Mouse (Mus musculus): ENCODE data around the gene Col26a1. TPM values are rescaled to one million over a fixed set of nuclear protein-coding genes. Genes with fewer than 3 reads are reported as not detected.

Col26a1 gene
- total RNA-seq (2021), result 1 to 10 TPM; 2.7 to 2.8 TPM

DNA sequence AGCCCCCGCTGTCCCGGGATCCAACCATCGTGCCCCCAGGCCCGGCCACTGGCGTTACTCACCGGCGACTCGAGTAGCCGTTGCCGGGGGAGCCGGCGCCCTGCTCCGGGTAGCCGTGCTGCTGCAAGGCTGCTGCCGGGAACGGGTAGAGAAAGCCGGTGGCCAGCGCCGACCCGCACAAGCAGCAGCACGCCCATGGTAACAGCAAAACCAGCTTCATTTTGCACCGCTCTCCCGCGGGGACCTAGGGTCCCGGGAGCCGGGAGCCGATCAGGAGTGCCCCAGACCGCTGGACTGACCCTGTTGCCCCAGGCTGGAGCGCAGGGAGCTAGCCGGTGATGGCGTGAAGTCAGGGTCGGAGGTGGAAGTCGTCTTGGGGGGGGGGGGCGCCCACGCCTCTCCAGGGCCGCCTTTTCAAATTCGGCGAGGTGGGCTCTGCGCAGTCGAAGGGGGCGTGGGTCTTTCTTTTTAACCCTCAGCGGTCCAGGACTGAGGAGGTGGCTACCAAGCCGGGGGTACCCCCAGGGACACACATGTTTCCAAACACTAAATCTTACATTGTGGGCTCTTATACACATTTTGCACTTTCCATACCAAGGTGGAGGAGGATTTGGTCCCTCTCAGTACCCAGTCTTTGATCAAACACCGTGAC is at the start of gene Col26a1:
Gene Col26a1, minus strand, starts transcription at position 422 of the 652 bp plus-strand sequence.
- no peak for DNase-seq (ENCODE audit: low spot score)
- intact Hi-C loops (cut with DNase I), result no loop called here

GRCm38 (mm10) chr5:136931896-136932295 is 48.9 kb upstream of the Col26a1 start:
- no peak for DNase-seq (ENCODE audit: low spot score)
- intact Hi-C loops (cut with DNase I), result loop anchor here (10.0 kb wide), 1 partner anchor 173 kb away; no protein-coding TSS in a partner anchor

DNA sequence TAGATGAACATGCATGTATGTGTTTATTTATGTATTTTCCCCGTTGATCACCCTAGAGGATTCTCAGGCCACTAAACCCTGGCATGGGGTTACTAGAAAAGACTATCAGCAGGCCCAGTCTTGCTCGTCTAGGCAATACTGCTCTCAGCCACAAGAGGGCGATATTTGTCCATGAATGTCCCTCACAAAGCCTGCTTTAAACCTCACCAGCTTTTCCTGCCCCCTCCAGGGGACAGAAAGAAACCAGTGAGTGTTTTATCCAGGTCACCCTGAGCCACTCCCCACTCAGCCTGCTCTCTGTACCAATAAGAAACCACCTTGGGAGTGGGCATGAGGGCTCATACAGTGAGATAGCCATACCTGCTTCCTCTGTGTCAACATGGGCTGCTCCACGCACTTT is 46.1 kb upstream of the Col26a1 start:
- intact Hi-C loops (cut with DNase I), result loop anchor here (1.0 kb wide), 1 partner anchor 41 kb away; no protein-coding TSS in a partner anchor
- DNase-seq (ENCODE audit: low spot score), result peak; percentile 33

GRCm38 (mm10) chr5:136923751-136924478 is 40.9 kb upstream of the Col26a1 start:
- intact Hi-C loops (cut with DNase I), result no loop called here
- DNase-seq (ENCODE audit: low spot score), result no peak

DNA sequence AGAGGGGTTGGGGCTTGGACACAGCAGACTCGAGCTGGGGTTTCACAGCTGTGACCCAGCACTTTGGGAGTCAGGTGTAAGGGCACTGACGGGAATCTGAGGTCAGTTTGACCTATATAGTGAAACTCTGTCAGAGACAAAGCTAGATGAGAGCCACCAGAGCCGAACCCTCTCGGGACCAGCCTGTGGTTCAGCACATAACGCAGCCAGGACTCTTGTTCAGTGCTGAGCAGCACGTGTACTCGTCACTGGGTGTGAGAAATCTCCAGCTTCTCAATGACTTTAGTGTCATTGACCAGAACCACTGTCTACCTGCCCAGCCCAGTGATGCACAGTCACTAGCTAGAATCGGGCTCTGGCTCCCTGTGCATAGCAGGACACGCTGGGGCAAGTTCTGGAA is 39.8 kb upstream of the Col26a1 start:
- no peak for DNase-seq (ENCODE audit: low spot score)
- intact Hi-C loops (cut with DNase I), result no loop called here

DNA sequence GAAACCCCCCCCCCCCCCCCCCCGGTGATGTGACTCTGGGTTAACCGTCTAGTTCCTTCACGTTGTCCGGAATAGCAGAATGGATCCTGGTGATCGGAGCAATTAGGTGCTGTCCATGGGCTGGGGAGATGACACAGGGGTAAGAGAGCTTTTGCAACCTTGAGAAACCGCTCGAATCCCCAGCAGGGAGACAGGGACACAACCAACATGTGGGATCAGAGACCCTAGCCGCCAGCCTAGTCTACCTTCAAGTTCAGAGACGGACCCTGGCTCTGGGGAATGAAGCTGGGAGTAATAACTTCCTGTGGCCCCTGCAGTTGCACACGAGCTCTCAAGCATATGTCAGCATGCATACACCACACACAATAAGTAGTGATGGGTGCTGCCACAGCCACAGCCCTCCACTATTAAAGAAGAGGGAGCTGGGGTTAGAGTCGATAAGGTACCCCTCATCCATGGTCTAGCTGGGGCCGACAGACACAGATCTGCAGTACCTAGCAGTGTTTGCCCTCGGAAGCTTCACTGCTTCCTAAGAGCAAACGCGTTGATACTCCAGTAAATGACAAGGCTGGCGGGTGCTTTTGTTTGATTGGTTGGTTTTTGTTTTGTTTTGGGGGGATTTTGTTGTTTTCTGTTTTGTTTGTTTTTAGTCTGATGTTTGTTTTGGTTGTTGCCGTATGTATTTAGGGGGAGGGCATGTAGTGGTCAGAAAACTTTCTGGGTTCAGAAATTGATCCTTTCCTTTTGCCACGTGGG is 36.7 kb upstream of the Col26a1 start:
- no peak for DNase-seq (ENCODE audit: low spot score)
- intact Hi-C loops (cut with DNase I), result no loop called here

DNA sequence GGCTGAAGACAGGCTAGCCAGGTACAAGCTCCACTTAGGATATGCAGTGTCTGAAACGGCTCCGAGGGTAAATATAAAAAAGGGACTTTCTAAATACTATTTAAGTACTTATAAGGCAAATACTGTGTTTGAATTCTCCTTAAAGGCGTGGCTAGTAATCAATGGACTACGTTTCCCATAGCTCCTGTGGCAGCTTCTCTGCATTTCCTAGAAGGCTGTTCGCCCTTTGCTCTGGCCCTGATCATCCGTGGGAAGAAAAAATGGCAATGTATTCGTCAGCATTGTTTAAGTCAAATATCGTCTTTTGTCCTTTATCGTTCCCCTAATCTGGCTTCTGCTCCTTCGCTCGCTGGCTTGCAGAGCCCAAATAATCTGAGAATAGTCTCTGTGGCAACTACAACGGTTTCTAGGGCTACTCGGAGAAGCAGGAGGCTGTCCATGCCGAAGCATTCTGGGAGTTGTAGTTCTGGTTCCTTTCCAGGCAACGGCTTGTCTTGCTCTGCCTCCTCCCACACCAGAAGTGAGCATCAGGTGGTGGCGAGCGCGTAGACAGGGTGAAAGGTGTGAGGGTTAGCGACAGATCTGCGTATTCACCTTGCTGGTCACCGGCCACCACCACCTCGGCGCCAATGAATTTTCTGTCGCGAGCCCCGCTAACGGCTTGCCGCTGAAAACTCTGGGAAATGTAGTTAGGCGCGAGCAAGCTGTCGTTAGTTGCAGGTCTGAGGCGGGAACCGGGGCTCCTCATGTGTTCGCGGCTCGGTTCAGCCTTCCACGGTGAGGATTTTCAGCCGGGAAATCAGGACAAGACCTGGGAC is 35.9 kb upstream of the Col26a1 start:
- intact Hi-C loops (cut with DNase I), result no loop called here
- peak; percentile 59 for DNase-seq (ENCODE audit: low spot score)

DNA sequence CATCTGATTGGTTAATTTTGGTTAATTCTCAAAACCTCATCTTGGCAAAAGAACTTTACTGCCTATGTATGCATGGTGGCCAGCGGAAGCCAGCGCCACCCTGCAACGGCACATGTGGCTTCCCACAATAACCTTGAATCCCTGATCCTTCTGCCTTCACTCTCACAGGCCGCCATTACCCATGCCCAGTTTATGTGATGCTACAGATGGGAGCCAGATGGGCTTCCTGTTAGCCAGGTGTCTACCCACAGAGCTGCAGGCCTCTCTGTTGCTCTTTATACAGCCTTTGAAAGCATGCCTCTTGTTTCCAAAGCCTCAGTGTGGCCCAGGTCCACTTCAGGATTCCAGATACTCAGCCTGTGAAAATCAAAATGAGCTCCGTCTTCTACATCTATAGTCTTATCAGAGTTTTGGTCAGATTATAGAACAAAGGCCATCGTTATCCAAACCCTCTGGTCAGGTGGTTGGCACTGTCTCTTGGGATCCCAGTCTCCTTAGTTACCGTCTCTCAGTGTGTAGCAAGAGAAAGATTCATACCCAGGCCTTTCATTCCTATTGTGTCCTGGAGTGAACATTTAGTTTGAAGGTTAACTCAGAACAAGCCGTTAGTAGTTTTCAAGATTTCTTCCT is 34.7 kb upstream of the Col26a1 start:
- intact Hi-C loops (cut with DNase I), result no loop called here
- DNase-seq (ENCODE audit: low spot score), result no peak

DNA sequence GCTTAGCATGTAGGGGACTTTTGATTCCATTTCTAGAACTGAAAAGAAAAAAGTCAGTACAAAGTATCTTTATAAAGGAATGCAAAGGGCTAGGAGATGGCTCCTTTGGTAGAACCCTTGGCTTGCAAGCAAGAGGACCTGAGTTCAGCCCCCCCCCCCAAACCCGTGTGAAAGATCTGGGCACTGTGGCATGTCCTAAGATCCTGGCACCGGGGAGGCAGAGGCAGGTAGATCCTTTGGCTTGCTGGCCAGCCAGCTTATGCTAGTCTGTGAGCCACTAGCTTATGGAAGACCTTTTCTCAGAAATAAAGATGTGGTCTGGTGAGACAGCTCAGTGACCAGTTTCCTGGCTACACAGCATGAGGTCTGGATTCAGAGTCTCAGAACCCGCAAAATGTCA is 31.2 kb upstream of the Col26a1 start:
- intact Hi-C loops (cut with DNase I), result no loop called here
- DNase-seq (ENCODE audit: low spot score), result no peak

DNA sequence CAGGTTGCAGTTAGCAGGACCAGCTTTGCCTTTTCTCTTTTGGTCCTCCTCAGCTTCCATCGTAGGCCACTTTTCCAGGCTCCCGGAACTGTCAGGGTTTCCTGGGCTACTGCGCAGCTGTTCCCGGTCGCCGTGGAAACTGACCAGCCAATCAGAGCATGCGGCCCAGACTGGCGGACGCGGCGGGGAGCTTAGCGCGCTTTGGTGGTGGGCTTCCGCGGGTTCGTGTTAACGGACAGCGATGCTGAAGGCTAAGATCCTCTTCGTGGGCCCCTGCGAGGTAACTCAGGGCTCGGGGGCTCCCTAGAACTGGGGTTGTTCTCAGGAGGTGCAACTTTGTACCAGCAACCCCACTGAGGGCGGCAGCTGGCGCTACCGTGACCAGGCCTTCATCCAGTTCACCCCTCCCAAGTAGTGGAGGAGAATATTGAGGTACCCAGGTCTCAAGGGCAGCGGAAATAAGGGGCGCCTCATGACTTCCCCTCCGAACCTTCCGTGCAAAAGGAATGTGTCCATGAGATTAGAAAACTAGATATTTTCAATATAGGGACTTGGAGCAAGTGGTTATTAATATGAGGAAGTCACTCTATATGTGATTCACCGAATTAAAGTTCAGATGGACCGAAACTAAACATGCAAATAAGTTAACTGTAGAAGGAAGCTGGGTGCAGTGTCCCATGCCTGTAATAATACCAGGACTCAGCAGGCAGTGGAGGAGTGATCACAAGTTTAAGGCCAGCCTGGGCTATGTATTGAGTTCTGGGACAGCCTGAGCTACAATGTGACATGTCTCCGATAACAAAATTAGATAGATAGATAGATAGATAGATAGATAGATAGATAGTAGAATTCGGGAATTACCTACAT is 25.2 kb upstream of the Col26a1 start, which contains the start of gene Ift22:
Gene Ift22, plus strand, starts transcription at position 160 of the 867 bp plus-strand sequence.
- intact Hi-C loops (cut with DNase I), result no loop called here
- peak; percentile 84 for DNase-seq (ENCODE audit: low spot score)

- intact Hi-C loops (cut with DNase I), result no loop called here
- DNase-seq (ENCODE audit: low spot score), result no peak
Measured at GRCm38 (mm10) chr5:136907587-136907986, 24.6 kb upstream of the Col26a1 start.

DNA sequence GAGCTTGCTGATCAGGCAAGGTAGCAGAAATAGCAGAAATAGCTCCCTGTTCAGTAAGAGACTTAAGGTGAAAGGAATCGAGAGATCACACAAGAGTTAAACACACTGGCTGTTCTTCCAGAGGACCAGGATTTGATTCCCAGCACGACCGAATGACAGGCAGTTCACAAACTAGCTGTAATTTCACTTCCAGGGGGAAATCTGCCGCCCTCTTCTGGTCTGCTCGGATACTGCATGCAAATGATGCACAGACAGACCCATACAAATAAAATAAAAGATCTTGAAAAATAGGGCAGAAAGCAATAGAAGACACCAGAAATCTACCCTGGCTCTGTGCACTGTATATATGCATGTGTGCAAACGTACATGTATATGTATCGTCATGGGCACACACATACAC is 22.6 kb upstream of the Col26a1 start:
- intact Hi-C loops (cut with DNase I), result no loop called here
- DNase-seq (ENCODE audit: low spot score), result no peak

DNA sequence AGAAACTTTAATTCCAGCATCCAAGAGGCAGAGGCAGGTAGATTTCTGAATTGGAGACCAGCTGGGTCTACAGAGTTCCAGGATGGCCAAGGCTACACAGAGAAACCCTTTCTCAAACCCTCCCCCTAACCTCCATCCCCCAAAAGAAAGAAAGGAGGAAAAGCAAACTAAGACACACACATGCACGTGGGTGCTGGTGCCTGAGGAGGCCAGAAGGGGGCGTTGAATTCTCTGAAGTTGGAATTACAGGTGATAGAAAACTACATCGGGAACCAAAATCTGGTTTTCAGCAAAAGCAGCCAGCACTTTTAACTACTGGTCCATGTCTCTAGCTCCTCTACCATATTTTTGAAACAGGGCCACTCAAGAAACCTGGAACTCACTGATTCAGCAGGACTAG is 21.6 kb upstream of the Col26a1 start:
- DNase-seq (ENCODE audit: low spot score), result no peak
- intact Hi-C loops (cut with DNase I), result no loop called here

DNA sequence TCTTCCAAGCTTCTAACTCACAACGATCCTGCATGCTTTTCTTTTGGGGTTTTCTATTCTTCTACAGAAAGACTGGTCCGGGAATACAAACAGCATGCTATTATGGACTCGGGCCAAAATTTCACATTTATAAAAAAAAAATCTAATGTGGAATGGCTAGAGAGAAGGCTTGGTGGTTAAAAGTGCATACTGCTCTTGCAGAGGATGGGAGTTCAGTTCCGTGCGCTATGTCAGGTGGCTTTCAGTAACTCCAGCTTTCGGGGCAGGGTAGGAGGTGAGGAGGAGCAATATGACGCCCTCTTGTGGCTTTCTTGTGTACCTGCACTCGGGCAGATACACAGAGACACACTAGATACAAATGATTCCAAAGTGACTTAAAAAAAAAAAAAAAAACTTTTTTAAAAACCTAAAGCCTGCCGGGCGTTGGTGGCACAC is 12.5 kb upstream of the Col26a1 start:
- intact Hi-C loops (cut with DNase I), result no loop called here
- no peak for DNase-seq (ENCODE audit: low spot score)

- no peak for DNase-seq (ENCODE audit: low spot score)
- intact Hi-C loops (cut with DNase I), result no loop called here
Measured at GRCm38 (mm10) chr5:136894840-136895528, 12.0 kb upstream of the Col26a1 start.

- DNase-seq (ENCODE audit: low spot score), result no peak
- intact Hi-C loops (cut with DNase I), result no loop called here
Measured at GRCm38 (mm10) chr5:136888539-136889355, 5.7 kb upstream of the Col26a1 start.

DNA sequence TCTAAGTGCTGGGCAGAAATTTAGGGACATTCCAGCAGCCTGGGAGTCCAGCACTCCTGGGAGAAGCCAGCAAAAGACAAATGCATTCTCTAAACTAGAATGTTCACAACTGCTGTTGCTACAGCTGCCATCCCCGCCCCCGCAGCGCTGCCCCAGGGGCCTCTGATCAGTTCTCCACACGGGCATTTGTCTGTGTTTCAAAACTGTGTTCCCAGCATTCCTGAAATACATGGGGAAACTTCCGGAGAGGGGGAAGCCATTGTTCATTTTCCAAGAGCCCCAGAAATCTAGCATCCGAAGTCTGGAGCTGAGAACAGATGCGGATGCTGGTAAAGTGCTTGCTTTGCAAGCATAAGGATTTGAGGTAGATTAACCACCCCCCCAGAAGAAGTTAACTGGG is 3.9 kb upstream of the Col26a1 start:
- DNase-seq (ENCODE audit: low spot score), result no peak
- intact Hi-C loops (cut with DNase I), result no loop called here

All from heart, postnatal 25 days (tissue).